Mouse (Mus musculus) G1E (cell line): ENCODE data around the gene Usp29. TPM values are rescaled to one million over a fixed set of nuclear protein-coding genes. Genes with fewer than 3 reads are reported as not detected.
"Not testable (repeated sequence)": the region's sequence is repeated elsewhere in the genome, so short reads cannot be mapped to it uniquely, and the experiment has no call there.

Experiments
- ATAC-seq: 2 replicates; pipeline ENCODE4 v1.8.0; 2016; ENCODE audit warnings: mild to moderate bottlenecking; ENCODE audit not compliant: insufficient number of reproducible peaks, poor library complexity, low FRiP score, severe bottlenecking; ENCODE audit errors: extremely low read depth
- DNase-seq: peaks from one replicate; pipeline ENCODE4 v3.0.0; 2012; ENCODE audit warnings: low spot score
- H3K27me3 ChIP-seq: 2 replicates; pipeline ENCODE4 v1.6.1; 2012; ENCODE audit warnings: mild to moderate bottlenecking, low read length, inconsistent platforms; ENCODE audit not compliant: insufficient read depth
- H3K36me3 ChIP-seq: replicated peaks from 2 replicates; pipeline ENCODE3; 2012; ENCODE audit warnings: mild to moderate bottlenecking, inconsistent platforms
- H3K4me1 ChIP-seq: 2 replicates; pipeline ENCODE4 v1.6.1; 2012; ENCODE audit warnings: low read depth, low read length, inconsistent platforms, mixed read lengths; ENCODE audit not compliant: insufficient read depth
- H3K4me3 ChIP-seq: 2 replicates; pipeline ENCODE4 v1.5.1; 2012; ENCODE audit warnings: low read depth, mild to moderate bottlenecking, inconsistent platforms, low read length, moderate library complexity, mixed read lengths
- H3K9me3 ChIP-seq: replicated peaks from 2 replicates; pipeline ENCODE4 v1.6.1; 2012; ENCODE audit warnings: inconsistent platforms
- CTCF ChIP-seq: IDR thresholded peaks from 2 replicates; pipeline ENCODE4 v1.5.1; 2012; ENCODE audit warnings: low read depth, low read length, inconsistent platforms, mixed read lengths
- GATA1 ChIP-seq: IDR thresholded peaks from 2 replicates; pipeline ENCODE4 v1.6.1; 2012; ENCODE audit warnings: borderline replicate concordance, low read length, inconsistent platforms, mixed read lengths
- GATA2 ChIP-seq: IDR thresholded peaks from 2 replicates; pipeline ENCODE4 v1.6.1; 2012; ENCODE audit warnings: low read depth, low read length, inconsistent platforms, borderline replicate concordance
- POLR2AphosphoS5 ChIP-seq: IDR thresholded peaks from 2 replicates; pipeline ENCODE4 v1.6.1; 2012; ENCODE audit warnings: low read depth, low read length, inconsistent platforms; ENCODE audit not compliant: insufficient replicate concordance
- TAL1 ChIP-seq: conservative IDR thresholded peaks from 2 replicates; pipeline ENCODE4 v1.6.1; 2012; ENCODE audit warnings: low read depth, low read length, inconsistent platforms, mixed read lengths
- polyA plus RNA-seq: library from polyadenylated mRNA; stranded (reverse); fragments of >175 nt; gene quantifications from 2 replicates; pipeline ENCODE4 v1.2.3, GENCODE M21; 2012
- total RNA-seq, 2 experiments: library from RNA; stranded (forward) in 1 of 2; stranded (reverse) in 1 of 2; fragments of 200-1000 nt in 1 of 2; fragments of >200 nt in 1 of 2; fragmentation: Nextera tagmentation in 1 of 2; gene quantifications; 2 replicates each; pipeline ENCODE4 v1.2.3; 2014 to 2017

Usp29 gene
- total and polyA plus RNA-seq, 3 experiments = 0.15 to 6.9 (median 2.2) TPM

DNA sequence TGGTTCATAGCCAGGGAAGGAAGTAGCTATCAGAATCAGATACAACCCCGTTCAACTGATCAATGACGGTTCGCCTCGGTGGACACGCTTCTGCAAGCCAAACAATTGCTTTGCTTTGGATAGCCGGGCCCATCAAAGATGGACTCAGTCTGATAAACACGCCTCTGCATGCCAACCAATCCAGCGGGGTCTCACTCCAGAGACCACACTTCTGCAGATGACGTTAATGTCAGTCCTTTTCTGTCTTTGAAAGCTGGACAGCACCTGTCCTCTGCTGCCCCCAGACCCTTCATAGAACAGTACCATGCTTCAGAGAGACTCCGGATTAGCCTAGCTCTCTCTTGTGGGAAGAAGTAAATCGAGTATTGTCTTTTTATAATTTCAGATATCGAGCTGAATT is 29.3 kb downstream of the Usp29 start:
- H3K27me3 ChIP-seq = no peaks in the 10 kb centered on the region
- H3K9me3 ChIP-seq = no peaks in the 10 kb centered on the region
- no peaks in the 10 kb centered on the region for H3K36me3 ChIP-seq
- no peak overlapping the region for H3K4me3 ChIP-seq
- H3K4me1 ChIP-seq = no peaks in the 10 kb centered on the region
- no peak for ATAC-seq
- no peak for DNase-seq
- no peak for TF ChIP-seq TAL1
- TF ChIP-seq POLR2AphosphoS5 = no peak
- TF ChIP-seq CTCF = no peak
- TF ChIP-seq GATA1 = no peak
- TF ChIP-seq GATA2 = no peak

DNA sequence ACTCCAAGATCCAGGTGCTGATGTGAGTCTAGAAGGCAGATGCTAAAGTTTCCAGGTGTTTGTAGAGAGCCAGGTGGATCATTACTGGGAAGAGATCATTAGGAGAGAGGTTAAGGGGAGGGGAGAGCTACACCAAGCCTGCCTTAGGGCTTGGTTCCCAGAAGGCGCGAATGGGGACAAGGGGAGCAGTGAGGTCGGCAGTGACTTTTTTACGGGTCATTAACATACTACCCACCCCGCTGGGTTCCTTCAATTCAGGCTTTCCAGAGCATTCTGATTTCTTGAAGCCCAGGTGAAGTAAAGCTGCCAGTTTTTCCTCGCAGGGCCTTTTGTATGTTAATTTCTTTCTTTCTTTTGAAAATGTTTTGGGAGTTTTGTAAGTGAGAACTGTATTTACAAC is 29.8 kb downstream of the Usp29 start:
- H3K9me3 ChIP-seq = no peaks in the 10 kb centered on the region
- no peaks in the 10 kb centered on the region for H3K4me1 ChIP-seq
- no peak for TF ChIP-seq POLR2AphosphoS5
- TF ChIP-seq TAL1 = no peak
- TF ChIP-seq CTCF = no peak
- no peak for TF ChIP-seq GATA2
- no peak for TF ChIP-seq GATA1
- ATAC-seq (no peak), DNase-seq (no peak)
- H3K36me3 ChIP-seq = no peaks in the 10 kb centered on the region
- H3K4me3 ChIP-seq = no peak overlapping the region
- H3K27me3 ChIP-seq = no peaks in the 10 kb centered on the region

DNA sequence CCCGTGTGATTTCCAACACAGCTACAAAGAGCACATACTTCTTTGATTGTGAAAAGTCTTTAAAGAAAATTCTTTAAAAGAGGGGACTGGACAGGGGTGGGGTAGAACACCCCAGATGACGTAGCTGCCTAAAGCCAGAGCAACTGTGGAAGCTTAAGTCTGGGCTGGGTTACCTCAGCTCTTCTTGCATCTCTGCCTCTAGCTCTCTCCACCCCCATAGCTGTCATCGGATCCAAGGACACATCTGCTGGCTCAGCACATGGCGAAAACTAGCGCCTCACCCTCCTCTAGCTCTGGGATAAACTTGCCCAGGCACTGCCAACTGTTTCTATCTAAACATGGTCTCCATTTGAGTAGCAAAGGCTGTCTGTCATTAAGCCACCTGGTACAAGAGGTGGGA is 34.9 kb downstream of the Usp29 start:
- ATAC-seq = no peak
- H3K9me3 ChIP-seq = no peaks in the 10 kb centered on the region

DNA sequence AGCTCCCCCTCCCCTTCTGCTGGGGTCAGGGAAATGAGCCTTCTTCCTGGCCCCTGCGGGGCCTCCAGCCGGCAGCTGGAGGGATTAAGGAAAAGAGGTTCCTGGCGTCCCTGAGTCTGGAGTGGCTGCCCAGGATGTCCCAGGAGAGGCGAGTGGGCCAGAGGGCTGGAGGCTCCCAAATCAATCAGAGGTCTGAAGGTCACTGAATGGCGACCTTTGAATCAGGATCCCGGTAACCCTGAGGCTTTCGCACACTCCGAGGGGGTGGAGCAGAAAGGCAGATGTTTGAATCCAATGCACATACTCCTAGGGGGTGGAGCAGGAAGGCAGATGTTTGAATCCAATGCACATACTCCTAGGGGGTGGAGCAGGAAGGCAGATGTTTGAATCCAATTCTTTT is 39.9 kb downstream of the Usp29 start:
- DNase-seq (no peak), ATAC-seq (no peak)
- Histone ChIP-seq H3K4me1 (no peaks in the 10 kb centered on the region), H3K36me3 (no peaks in the 10 kb centered on the region), H3K27me3 (no peaks in the 10 kb centered on the region), H3K4me3 (no peak overlapping the region), H3K9me3 (no peaks in the 10 kb centered on the region)
- TF ChIP-seq TAL1 (no peak), CTCF (no peak), GATA2 (no peak), GATA1 (no peak), POLR2AphosphoS5 (no peak)

More for the DNA sequence above, 34.9 kb downstream of the Usp29 start:
- TF ChIP-seq GATA1 = no peak
- TF ChIP-seq POLR2AphosphoS5 = no peak
- H3K27me3 ChIP-seq = no peaks in the 10 kb centered on the region
- H3K36me3 ChIP-seq = no peaks in the 10 kb centered on the region
- H3K4me3 ChIP-seq = no peak overlapping the region
- DNase-seq = no peak
- no peaks in the 10 kb centered on the region for H3K4me1 ChIP-seq

DNA sequence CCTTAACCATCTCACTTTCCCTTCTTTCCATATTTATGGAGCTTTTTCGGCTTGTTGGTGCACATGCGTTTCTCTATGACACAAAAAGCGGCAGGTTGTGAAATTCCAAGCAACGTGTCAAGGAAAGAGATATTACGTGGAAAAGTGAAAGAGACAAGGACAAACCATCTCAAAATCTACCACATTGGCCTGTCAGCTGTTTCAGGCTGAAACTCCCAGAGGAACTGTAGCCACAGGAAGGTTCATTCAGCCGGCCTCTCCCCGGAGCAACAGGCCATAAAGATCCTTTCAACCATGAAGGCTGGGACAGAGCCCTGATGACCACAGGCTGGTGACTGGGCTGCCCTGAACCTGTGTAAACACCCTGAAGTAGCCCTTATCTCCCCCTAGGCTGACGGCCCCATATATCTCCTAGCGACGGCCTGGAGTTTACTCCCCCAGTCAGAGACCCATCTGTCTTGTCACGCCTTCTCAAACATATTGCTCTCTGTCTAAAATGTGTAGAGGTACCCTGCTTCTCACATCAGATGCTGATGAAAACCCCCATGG is 43.6 kb downstream of the Usp29 start:
- not testable (repeated sequence) for H3K9me3 ChIP-seq, H3K36me3 ChIP-seq, H3K27me3 ChIP-seq, H3K4me1 ChIP-seq, ATAC-seq, H3K4me3 ChIP-seq, DNase-seq

- ATAC-seq = no peak
- H3K27me3 ChIP-seq = no peaks in the 10 kb centered on the region
- no peak for DNase-seq
Observed at GRCm38 (mm10) chr7:6776314-6777059, 46.1 kb downstream of the Usp29 start.

GRCm38 (mm10) chr7:6777107-6777506 is 46.7 kb downstream of the Usp29 start:
- ATAC-seq (no peak), DNase-seq (no peak)
- Histone ChIP-seq H3K4me1 (no peaks in the 10 kb centered on the region), H3K36me3 (no peaks in the 10 kb centered on the region), H3K4me3 (no peak overlapping the region), H3K9me3 (no peaks in the 10 kb centered on the region), H3K27me3 (no peaks in the 10 kb centered on the region)
- no peak for TF ChIP-seq CTCF
- no peak for TF ChIP-seq POLR2AphosphoS5
- TF ChIP-seq GATA1 = no peak
- TF ChIP-seq GATA2 = no peak
- no peak for TF ChIP-seq TAL1

More at GRCm38 (mm10) chr7:6776314-6777059, 46.1 kb downstream of the Usp29 start:
- H3K4me3 ChIP-seq = no peak overlapping the region
- no peak for TF ChIP-seq POLR2AphosphoS5
- TF ChIP-seq TAL1 = no peak
- no peak for TF ChIP-seq CTCF
- TF ChIP-seq GATA2 = no peak
- TF ChIP-seq GATA1 = no peak
- no peaks in the 10 kb centered on the region for H3K4me1 ChIP-seq
- no peaks in the 10 kb centered on the region for H3K9me3 ChIP-seq
- H3K36me3 ChIP-seq = no peaks in the 10 kb centered on the region
